In the genomic region with DNA sequence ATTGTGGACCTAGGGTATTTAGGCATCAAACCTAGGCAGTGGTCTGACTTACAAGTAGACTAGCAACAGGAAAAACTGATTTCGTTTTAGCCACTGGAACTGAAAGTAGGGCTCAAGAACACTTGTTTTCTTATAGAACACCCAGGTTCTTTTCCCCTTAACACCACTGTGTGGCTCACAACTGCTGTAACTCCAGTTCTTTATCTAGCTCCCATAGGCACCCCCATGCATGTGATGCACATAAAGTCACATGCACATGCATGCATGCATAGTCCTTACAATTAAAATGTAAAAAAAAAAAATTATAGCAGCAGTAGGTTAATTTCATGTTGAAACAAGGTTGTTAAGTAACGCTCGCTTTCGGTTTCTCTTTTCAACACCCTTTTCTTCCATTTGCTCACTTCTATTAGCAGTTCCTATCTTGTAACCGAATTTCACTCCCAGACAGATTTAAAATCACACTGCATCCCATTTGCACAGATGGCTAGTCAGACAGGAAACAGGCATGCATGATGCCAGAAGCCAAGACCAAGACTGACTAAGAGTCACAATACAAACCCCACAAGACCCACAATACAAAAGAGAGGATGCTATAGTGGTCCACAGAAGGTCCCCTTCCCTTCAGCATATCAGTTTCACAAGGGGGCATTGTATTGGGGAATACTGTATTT, we compare ENCODE assay signal across 11 mouse cellular contexts.
"Had no signal": no experiment of that assay in that cellular context is flagged by ENCODE, and none has a peak within 500 bp of the region (broad histone marks: within the 10 kb centered on the region; RNA-seq: fewer than 3 reads in every experiment).

No protein-coding gene starts in this region.

- H3K36me3 ChIP-seq: limb, embryonic 13.5 days; midbrain, embryonic 13.5 days had no signal

- H3K9me3 ChIP-seq: limb, embryonic 13.5 days; midbrain, embryonic 13.5 days had no signal

- H3K27ac ChIP-seq: kidney, postnatal 0 days; layer of hippocampus, adult 2 months; limb, embryonic 13.5 days; liver, embryonic 14.5 days; midbrain, embryonic 13.5 days; stomach, postnatal 0 days had no signal

- DNase-seq: kidney, adult 9 months; kidney, postnatal 36 days; lung, adult 18-20 months; thymus, adult 18-20 months; thymus, postnatal 14 days had no signal

- ATAC-seq: midbrain, embryonic 13.5 days had no signal

- H3K4me3 ChIP-seq: layer of hippocampus, adult 2 months; limb, embryonic 13.5 days; midbrain, embryonic 13.5 days had no signal

- H3K27me3 ChIP-seq: limb, embryonic 13.5 days; midbrain, embryonic 13.5 days had no signal

- H3K4me2 ChIP-seq: limb, embryonic 13.5 days; midbrain, embryonic 13.5 days had no signal

- H3K9ac ChIP-seq: limb, embryonic 13.5 days; liver, embryonic 14.5 days; midbrain, embryonic 13.5 days had no signal

- H3K4me1 ChIP-seq: limb, embryonic 13.5 days; midbrain, embryonic 13.5 days had no signal
